Comparison of ENCODE assay signal across 10 mouse cellular contexts in the genomic region with DNA sequence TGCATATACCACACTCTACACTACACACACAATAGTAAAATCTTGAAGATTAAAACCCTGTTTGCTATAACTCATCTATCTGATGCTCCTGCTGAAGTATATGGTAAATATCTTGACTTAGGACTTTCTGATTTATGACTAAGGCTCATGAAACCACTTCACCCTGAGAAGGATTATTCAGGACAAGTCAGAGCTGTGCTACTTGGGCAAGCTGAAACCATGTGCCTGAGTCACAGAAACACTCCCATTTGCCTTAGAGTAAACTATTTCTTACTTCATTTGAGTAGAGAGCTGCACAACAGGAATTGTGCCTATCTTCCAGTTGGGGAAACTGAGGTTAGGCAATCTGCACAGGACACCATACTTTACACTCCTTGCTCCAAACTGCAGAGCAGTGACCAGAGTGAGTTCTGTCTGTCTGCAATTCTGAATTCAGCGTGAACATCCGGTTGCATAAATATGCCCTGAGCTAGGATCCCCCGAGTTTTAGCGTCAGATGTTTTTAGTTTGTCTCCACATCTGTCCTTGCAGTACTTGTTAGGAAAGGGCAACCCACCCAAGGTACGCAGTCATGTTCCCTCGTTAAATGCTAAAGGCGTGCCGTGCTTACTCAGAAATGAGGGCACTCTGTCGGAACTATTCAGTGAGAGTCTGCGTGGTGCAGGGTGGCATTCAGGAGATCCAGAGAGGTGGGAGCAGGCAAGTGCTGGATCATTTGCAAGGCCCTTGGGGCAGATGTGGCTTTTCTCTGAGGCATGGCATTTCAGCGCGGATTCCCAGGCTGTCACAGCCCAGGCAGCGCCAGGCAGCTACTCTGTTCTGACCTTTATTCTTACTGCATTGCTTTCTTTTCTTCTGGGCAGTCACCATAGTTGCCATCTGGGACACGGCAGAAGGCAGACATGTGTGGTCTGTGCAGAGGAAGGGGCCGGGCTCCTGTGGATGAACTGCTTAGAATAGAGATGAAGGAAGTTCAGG. TPM values are rescaled to one million over a fixed set of nuclear protein-coding genes. Genes with fewer than 3 reads are reported as not detected.
DNase-seq lines count a peak whose midpoint lies in the region; ATAC-seq and TF ChIP-seq lines count a peak whose summit lies in the region.
"Had no signal": no experiment of that assay in that cellular context is flagged by ENCODE, and none has a peak within 500 bp of the region (broad histone marks: within the 10 kb centered on the region; RNA-seq: fewer than 3 reads in every experiment).

No protein-coding gene starts in this region.

- WGBS in forebrain, embryonic 10.5 days = 70% methylated on average over 15 of the region's 15 CpGs
- 58% methylated on average over 15 of the region's 15 CpGs for WGBS in limb, embryonic 10.5 days
- 46% methylated on average over 15 of the region's 15 CpGs for WGBS in neural tube, embryonic 13.5 days
- WGBS in liver, embryonic 11.5 days = 74% methylated on average over 15 of the region's 15 CpGs
- 69% methylated on average over 15 of the region's 15 CpGs for WGBS in thymus, adult 2 months

- H3K36me3 ChIP-seq in forebrain, embryonic 10.5 days (replicated peaks) = no peaks in the 10 kb centered on the region; the same call in 1 of the 2 replicates
- H3K36me3 ChIP-seq in limb, embryonic 10.5 days = no peaks in the 10 kb centered on the region
- no peaks in the 10 kb centered on the region for H3K36me3 ChIP-seq in neural tube, embryonic 13.5 days
- H3K36me3 ChIP-seq in liver, embryonic 11.5 days (ENCODE audit: control insufficient read depth, insufficient read depth, low read length) = no peaks in the 10 kb centered on the region
- no peaks in the 10 kb centered on the region for H3K36me3 ChIP-seq in thymus, adult 2 months (ENCODE audit: control insufficient read depth, insufficient read depth, low read length)
- H3K36me3 ChIP-seq: lung, embryonic 15.5 days had no signal

- no peaks in the 10 kb centered on the region for H3K9me3 ChIP-seq in forebrain, embryonic 10.5 days
- no peaks in the 10 kb centered on the region for H3K9me3 ChIP-seq in limb, embryonic 10.5 days (replicated peaks)
- H3K9me3 ChIP-seq in neural tube, embryonic 13.5 days = no peaks in the 10 kb centered on the region
- no peaks in the 10 kb centered on the region for H3K9me3 ChIP-seq in liver, embryonic 11.5 days (ENCODE audit: control insufficient read depth, low read length)
- H3K9me3 ChIP-seq: lung, embryonic 15.5 days had no signal

- H3K9ac ChIP-seq in neural tube, embryonic 13.5 days = 0 out of 2 replicates have a peak overlapping the region, but pooled peaks have one; percentile 34
- H3K9ac ChIP-seq in liver, embryonic 11.5 days (ENCODE audit: low read depth, low read length) = no peak overlapping the region
- H3K9ac ChIP-seq: lung, embryonic 15.5 days had no signal

- peak overlapping the region; percentile 13; the same call in 1 of the 2 replicates for H3K4me2 ChIP-seq in neural tube, embryonic 13.5 days
- no peak overlapping the region for H3K4me2 ChIP-seq in liver, embryonic 11.5 days
- H3K4me2 ChIP-seq: lung, embryonic 15.5 days had no signal

- peak overlapping the region; percentile 48 for H3K27ac ChIP-seq in forebrain, embryonic 10.5 days
- 0 out of 2 replicates have a peak overlapping the region, but pooled peaks have one; percentile 30 for H3K27ac ChIP-seq in limb, embryonic 10.5 days
- no peak overlapping the region for H3K27ac ChIP-seq in neural tube, embryonic 13.5 days (replicated peaks)
- no peak overlapping the region for H3K27ac ChIP-seq in liver, embryonic 11.5 days (ENCODE audit: low read depth, low read length)
- H3K27ac ChIP-seq in thymus, adult 2 months (ENCODE audit: control insufficient read depth, insufficient read depth, low read length) = no peak overlapping the region
- H3K27ac ChIP-seq: lung, embryonic 15.5 days had no signal

- no peak for TF ChIP-seq POLR2A in thymus, adult 2 months (IDR thresholded peaks at IDR 0.05; ENCODE audit: control insufficient read depth, extremely low read depth, insufficient read depth, low read length, poor library complexity)

- DNase-seq in frontal cortex, postnatal 10 days (ENCODE audit: low spot score in 2 of 2) = no peak
- no peak for DNase-seq in forebrain, embryonic 10.5 days (ENCODE audit: extremely low spot score, low spot score)
- DNase-seq in limb, embryonic 10.5 days (ENCODE audit: low spot score) = no peak
- DNase-seq in liver, embryonic 11.5 days (ENCODE audit: low spot score) = no peak
- no peak for DNase-seq in thymus, adult 2 months
- DNase-seq: cerebellum, postnatal 25 days had no signal

- H3K4me3 ChIP-seq in forebrain, embryonic 10.5 days = no peak overlapping the region
- no peak overlapping the region for H3K4me3 ChIP-seq in limb, embryonic 10.5 days
- no peak overlapping the region for H3K4me3 ChIP-seq in neural tube, embryonic 13.5 days
- H3K4me3 ChIP-seq in liver, embryonic 11.5 days (ENCODE audit: low read depth, low read length) = no peak overlapping the region
- no peak overlapping the region for H3K4me3 ChIP-seq in thymus, adult 2 months (ENCODE audit: control insufficient read depth, insufficient read depth, low read length)
- H3K4me3 ChIP-seq: lung, embryonic 15.5 days had no signal

- no peaks in the 10 kb centered on the region for H3K27me3 ChIP-seq in forebrain, embryonic 10.5 days (ENCODE audit: poor library complexity, severe bottlenecking)
- no peaks in the 10 kb centered on the region for H3K27me3 ChIP-seq in limb, embryonic 10.5 days (ENCODE audit: low read depth, poor library complexity, severe bottlenecking)
- H3K27me3 ChIP-seq in neural tube, embryonic 13.5 days = no peaks in the 10 kb centered on the region
- H3K27me3 ChIP-seq in liver, embryonic 11.5 days (replicated peaks; ENCODE audit: control insufficient read depth, insufficient read depth, low read length) = no peaks in the 10 kb centered on the region
- H3K27me3 ChIP-seq in thymus, adult 2 months (ENCODE audit: control insufficient read depth, insufficient read depth, low read length) = no peaks in the 10 kb centered on the region
- H3K27me3 ChIP-seq: lung, embryonic 15.5 days had no signal

- ATAC-seq in frontal cortex, adult (ENCODE audit: low TSS enrichment) = peak; percentile 58
- peak; percentile 49 for ATAC-seq in neural tube, embryonic 13.5 days (ENCODE audit: low read depth)
- ATAC-seq in liver, embryonic 11.5 days (replicated peaks; ENCODE audit: low FRiP score) = no peak
- no peak for ATAC-seq in monocyte, adult 5-6 weeks (replicated peaks; ENCODE audit: insufficient number of reproducible peaks, low FRiP score, low TSS enrichment, poor library complexity, severe bottlenecking)

- peaks cover 60% of the 10 kb centered on the region for H3K4me1 ChIP-seq in forebrain, embryonic 10.5 days
- H3K4me1 ChIP-seq in limb, embryonic 10.5 days = peaks cover 22% of the 10 kb centered on the region
- peaks cover 21% of the 10 kb centered on the region for H3K4me1 ChIP-seq in neural tube, embryonic 13.5 days (replicated peaks)
- H3K4me1 ChIP-seq in liver, embryonic 11.5 days (replicated peaks; ENCODE audit: control insufficient read depth, insufficient read depth, low read length) = peaks cover 20% of the 10 kb centered on the region
- H3K4me1 ChIP-seq in thymus, adult 2 months (replicated peaks; ENCODE audit: control insufficient read depth, insufficient read depth, low read length) = 0 out of 2 replicates have a peak, but pooled peaks cover 3% of the 10 kb centered on the region

- TF ChIP-seq CTCF in thymus, adult 2 months (IDR thresholded peaks at IDR 0.05; ENCODE audit: borderline replicate concordance, control insufficient read depth, extremely low read depth, insufficient read depth, low read length, poor library complexity) = no peak

RNA-seq across cellular contexts. Expression of a gene that starts 53.6 kb away (rescaled TPM):
- polyA plus RNA-seq in forebrain, embryonic 10.5 days (2016; fragmentation: Nextera tagmentation; extraction: Ambion mirVana) = 55.9 and 61.1 TPM in 2 replicates
- 44.0 and 55.8 TPM in 2 replicates for polyA plus RNA-seq in limb, embryonic 10.5 days (2016; fragmentation: Nextera tagmentation; extraction: Ambion mirVana)
- polyA plus RNA-seq in neural tube, embryonic 13.5 days (2015; fragmentation: Nextera tagmentation; extraction: Ambion mirVana) = 48.6 and 55.8 TPM in 2 replicates
- polyA plus RNA-seq in liver, embryonic 11.5 days (2014; fragmentation: Nextera tagmentation; extraction: Ambion mirVana) = 14.5 and 18.0 TPM in 2 replicates
- 48.8 to 72.3 TPM (median 59.4 TPM) in 3 replicates for total RNA-seq in monocyte, adult 5-6 weeks (2017)
- 11.3 and 12.4 TPM in 2 replicates for polyA plus RNA-seq in thymus, adult 2 months (2012; rRNA removed)

Comparison
In these comparisons a context has a peak if more than half of its experiments do, and no peak if none do; other contexts are left out.
1. ATAC-seq: peak in frontal cortex, adult (single experiment) and neural tube, embryonic 13.5 days (single experiment); none in liver, embryonic 11.5 days (single experiment) and monocyte, adult 5-6 weeks (single experiment).
2. H3K27ac ChIP-seq: peak in forebrain, embryonic 10.5 days (single experiment) and limb, embryonic 10.5 days (single experiment); none in neural tube, embryonic 13.5 days (single experiment), liver, embryonic 11.5 days (single experiment) and thymus, adult 2 months (single experiment).